Mouse (Mus musculus) hindbrain, embryonic 15.5 days (tissue): ENCODE results near the gene Stx1a. TPM values are rescaled to one million over a fixed set of nuclear protein-coding genes. Genes with fewer than 3 reads are reported as not detected.

Experiments
- ATAC-seq: fragments of 200-750 bp; cut with Nextera tagmentation; 2 replicates; pipeline ENCODE4 v1.8.0; 2017; ENCODE audit warnings: low read depth, moderate number of reproducible peaks, moderate TSS enrichment; ENCODE audit not compliant: low FRiP score
- H3K27ac ChIP-seq: fragments of 300-500 bp; sonication (generic); replicated peaks from 2 replicates; pipeline ENCODE4 v1.5.1; 2015; ENCODE audit warnings: mild to moderate bottlenecking, inconsistent platforms
- H3K27me3 ChIP-seq: fragments of 300-500 bp; sonication (generic); 2 replicates; pipeline ENCODE4 v1.6.1; 2015; ENCODE audit warnings: control low read depth, inconsistent platforms
- H3K36me3 ChIP-seq: fragments of 300-500 bp; sonication (generic); 2 replicates; pipeline ENCODE4 v1.6.1; 2015; ENCODE audit warnings: control low read depth, inconsistent platforms
- H3K4me1 ChIP-seq: fragments of 300-500 bp; sonication (generic); replicated peaks from 2 replicates; pipeline ENCODE4 v1.6.1; 2015; ENCODE audit warnings: control low read depth, inconsistent platforms
- H3K4me2 ChIP-seq: fragments of 300-500 bp; sonication (generic); 2 replicates; pipeline ENCODE4 v1.6.1; 2015; ENCODE audit warnings: moderate library complexity, mild to moderate bottlenecking, inconsistent platforms
- H3K4me3 ChIP-seq: fragments of 300-500 bp; sonication (generic); 2 replicates; pipeline ENCODE4 v1.5.1; 2015; ENCODE audit warnings: mild to moderate bottlenecking, inconsistent platforms
- H3K9ac ChIP-seq: fragments of 300-500 bp; sonication (generic); 2 replicates; pipeline ENCODE4 v1.6.1; 2015; ENCODE audit warnings: inconsistent platforms
- H3K9me3 ChIP-seq: fragments of 300-500 bp; sonication (generic); 2 replicates; pipeline ENCODE4 v1.6.1; 2016; ENCODE audit warnings: control low read depth, inconsistent platforms
- WGBS: fragments of 180-500 bp; shearing (Covaris S2); methylation state at CpG from one replicate; pipeline ENCODE4 v1.1.7; 2015; 5-methylcytosine and 5-hydroxymethylcytosine counted together
- polyA plus RNA-seq: library from polyadenylated mRNA; unstranded; fragments of >200 nt; fragmentation: Nextera tagmentation; extraction: Ambion mirVana; gene quantifications from 2 replicates; pipeline ENCODE4 v1.2.1, GENCODE M21; 2015

Stx1a gene
- polyA plus RNA-seq, 1 experiment from 2014 or later: 145 TPM

DNA sequence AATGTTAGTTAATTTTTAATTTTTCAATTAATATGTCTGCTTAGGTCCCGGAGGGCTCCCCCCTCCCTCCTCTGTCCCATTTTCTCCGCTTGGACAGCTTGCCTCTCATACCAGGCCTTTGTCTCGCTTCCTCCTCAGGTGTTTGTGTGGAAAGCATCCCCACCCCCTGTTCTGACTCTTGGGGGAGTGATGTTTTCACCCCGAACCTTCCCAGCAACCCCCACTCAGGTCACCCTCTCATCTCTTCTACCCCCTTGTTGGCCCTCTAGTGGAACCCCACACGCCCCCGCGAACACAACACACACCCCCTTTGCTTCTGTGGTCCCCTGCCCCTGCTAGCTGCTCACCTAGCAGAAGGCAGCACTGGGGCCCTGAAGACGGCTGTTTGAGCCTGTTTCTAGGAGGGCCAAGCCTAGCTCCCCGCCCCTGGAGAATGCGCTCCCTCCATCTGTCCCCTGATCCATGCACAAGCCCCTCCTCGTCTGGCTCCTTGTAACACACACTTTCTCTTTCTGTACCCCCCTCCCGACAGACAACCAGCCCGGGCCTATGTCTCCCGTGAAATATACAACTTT, 53.7 kb downstream of the Stx1a start:
- 10% methylated on average over 14 of the region's 14 CpGs for WGBS
- ATAC-seq: peak; percentile 56
- peak overlapping the region; percentile 93 for H3K27ac ChIP-seq

DNA sequence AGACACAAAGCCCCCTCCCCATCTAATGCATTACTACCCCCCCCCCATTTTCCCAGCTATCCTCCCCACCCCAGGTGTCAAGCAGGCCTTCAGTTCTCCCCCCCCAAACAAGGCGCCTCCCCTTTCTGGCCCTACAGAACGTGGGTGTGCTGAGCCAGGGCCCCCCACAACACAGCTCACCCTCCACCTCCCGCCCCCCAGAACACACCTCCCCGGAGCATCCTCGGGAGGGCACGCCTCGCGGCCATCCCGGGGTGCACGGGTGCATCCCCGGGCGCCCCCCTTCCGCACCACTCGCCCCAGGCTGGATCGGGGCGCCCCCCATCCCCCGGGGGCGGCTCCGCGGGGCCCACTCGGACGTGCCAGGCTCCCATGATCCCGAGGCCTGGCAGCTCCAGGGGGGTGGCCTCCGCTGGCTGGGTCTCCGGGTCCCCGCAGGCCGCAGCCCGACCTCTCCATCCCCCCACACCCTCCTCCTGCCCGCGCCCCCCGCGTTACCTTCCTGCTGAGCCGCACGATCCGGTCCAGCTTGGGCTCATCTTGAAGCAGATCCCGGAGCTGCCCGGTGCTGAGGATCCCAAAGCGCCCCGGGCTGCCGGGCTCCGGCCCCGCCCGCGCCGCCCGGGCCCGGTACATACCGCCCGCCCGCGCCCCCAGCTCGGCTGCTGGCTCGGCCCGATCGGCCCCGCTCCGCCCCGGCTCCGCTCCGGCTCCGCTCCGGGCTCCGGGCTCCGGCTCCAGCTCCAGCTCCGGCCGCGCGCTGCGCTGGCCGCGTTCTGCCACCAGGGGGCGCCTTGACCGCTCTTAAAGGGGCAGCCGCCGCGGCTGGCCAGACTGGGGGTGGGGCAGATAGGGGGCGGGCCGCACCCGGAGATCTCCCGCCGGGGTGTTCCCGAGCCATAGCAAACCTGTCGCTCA, 54.5 kb downstream of the Stx1a start, which contains the start of gene Vps37d:
TSS of gene Vps37d (minus strand) at position 703 of the 918 bp plus-strand sequence.
- ATAC-seq: peak; percentile 84
- H3K27ac ChIP-seq: peak within 1 kb of the TSS; percentile 93
- WGBS: 1% methylated on average over 60 of the region's 83 CpGs
- H3K4me1 ChIP-seq: peaks cover 21% of the 10 kb centered on the region
- H3K9ac ChIP-seq: peak within 1 kb of the TSS; percentile 100
- H3K9me3 ChIP-seq: no peaks in the 10 kb centered on the region
- peak within 1 kb of the TSS; percentile 81 for H3K4me2 ChIP-seq
- H3K4me3 ChIP-seq: peak within 1 kb of the TSS; percentile 98
- H3K27me3 ChIP-seq: no peaks in the 10 kb centered on the region
- H3K36me3 ChIP-seq: peaks cover 6% of the 10 kb centered on the region; the same call in 1 of the 2 replicates

More for the DNA sequence above, 53.7 kb downstream of the Stx1a start:
- Histone ChIP-seq H3K4me3 (peak overlapping the region; percentile 98), H3K9me3 (no peaks in the 10 kb centered on the region), H3K27me3 (no peaks in the 10 kb centered on the region), H3K36me3 (peaks cover 13% of the 10 kb centered on the region; the same call in 1 of the 2 replicates), H3K9ac (peak overlapping the region; percentile 100), H3K4me1 (peaks cover 21% of the 10 kb centered on the region), H3K4me2 (peak overlapping the region; percentile 81)

DNA sequence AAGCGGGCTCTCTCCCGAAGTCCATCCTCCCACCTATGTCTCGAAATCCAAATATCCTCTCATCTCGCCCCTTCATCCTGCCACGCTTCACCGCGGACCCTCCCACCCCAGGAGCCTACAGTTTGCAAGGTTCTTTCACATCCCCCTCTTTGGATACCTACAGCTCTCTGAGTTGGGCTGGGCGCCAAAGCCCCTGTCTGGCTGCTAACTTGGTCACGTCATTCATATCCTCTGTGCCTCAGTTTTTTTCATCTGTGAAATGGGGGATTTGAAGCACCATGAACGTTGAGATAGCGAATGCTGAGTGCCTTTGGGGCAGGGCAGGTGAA, 55.2 kb downstream of the Stx1a start:
- H3K27me3 ChIP-seq: no peaks in the 10 kb centered on the region
- peak overlapping the region; percentile 93 for H3K27ac ChIP-seq
- peak overlapping the region; percentile 100 for H3K9ac ChIP-seq
- no peaks in the 10 kb centered on the region for H3K9me3 ChIP-seq
- H3K4me1 ChIP-seq: peaks cover 15% of the 10 kb centered on the region
- peak overlapping the region; percentile 98 for H3K4me3 ChIP-seq
- ATAC-seq: peak; percentile 54
- WGBS: 3% methylated on average over 11 of the region's 11 CpGs
- H3K36me3 ChIP-seq: peaks cover 4% of the 10 kb centered on the region; the same call in 1 of the 2 replicates
- H3K4me2 ChIP-seq: peak overlapping the region; percentile 81

DNA sequence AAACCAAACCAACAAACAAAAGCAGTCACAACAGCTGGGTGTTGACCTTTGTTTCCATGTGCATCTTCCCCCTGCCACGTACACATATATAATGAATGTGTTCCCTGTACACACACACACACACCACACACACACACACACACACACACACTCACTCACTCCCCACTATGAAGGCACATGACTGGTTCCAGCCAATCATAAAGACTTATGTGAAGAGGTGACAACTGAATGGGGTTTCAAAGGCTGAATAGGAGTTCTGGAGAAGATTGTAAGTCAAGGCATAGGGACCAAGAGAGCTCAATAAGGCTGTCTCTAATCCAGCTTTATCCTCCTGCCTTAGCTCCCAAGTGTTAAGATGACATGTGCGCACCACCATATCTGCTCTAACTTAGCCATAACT, 56.3 kb downstream of the Stx1a start:
- no peak overlapping the region for H3K27ac ChIP-seq
- H3K9me3 ChIP-seq: no peaks in the 10 kb centered on the region
- peaks cover 15% of the 10 kb centered on the region for H3K4me1 ChIP-seq
- H3K4me3 ChIP-seq: no peak overlapping the region
- H3K36me3 ChIP-seq: peaks cover 4% of the 10 kb centered on the region; the same call in 1 of the 2 replicates
- H3K4me2 ChIP-seq: no peak overlapping the region
- no peak for ATAC-seq
- no peaks in the 10 kb centered on the region for H3K27me3 ChIP-seq
- WGBS: 93% methylated on average over 2 of the region's 2 CpGs
- H3K9ac ChIP-seq: no peak overlapping the region

DNA sequence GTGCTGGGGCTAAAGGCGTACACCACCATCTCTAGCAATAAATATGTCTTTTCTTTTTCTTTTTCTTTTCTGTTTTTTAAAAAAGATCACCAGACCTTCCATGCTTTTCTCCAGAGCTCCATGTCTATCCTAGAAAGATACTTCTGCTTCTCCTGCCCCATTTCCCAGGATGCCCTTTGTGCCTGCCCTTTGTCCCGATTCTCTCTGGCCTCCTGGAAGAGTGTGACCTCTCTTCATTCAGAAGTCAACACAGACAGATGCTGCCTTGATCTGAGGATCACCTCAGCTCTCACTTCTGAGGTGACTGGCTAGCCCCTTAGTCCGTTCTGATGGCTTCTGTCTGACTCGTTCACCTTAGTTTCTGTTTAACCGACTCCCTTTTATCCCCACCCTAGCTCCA, 57.3 kb downstream of the Stx1a start:
- H3K27ac ChIP-seq: no peak overlapping the region
- 88% methylated on average over 5 of the region's 5 CpGs for WGBS
- no peak overlapping the region for H3K4me2 ChIP-seq
- peaks cover 15% of the 10 kb centered on the region for H3K4me1 ChIP-seq
- H3K4me3 ChIP-seq: no peak overlapping the region
- H3K27me3 ChIP-seq: no peaks in the 10 kb centered on the region
- no peaks in the 10 kb centered on the region for H3K9me3 ChIP-seq
- no peak overlapping the region for H3K9ac ChIP-seq
- no peak for ATAC-seq
- 0 out of 2 replicates have a peak, but pooled peaks cover under 1% of the 10 kb centered on the region for H3K36me3 ChIP-seq

DNA sequence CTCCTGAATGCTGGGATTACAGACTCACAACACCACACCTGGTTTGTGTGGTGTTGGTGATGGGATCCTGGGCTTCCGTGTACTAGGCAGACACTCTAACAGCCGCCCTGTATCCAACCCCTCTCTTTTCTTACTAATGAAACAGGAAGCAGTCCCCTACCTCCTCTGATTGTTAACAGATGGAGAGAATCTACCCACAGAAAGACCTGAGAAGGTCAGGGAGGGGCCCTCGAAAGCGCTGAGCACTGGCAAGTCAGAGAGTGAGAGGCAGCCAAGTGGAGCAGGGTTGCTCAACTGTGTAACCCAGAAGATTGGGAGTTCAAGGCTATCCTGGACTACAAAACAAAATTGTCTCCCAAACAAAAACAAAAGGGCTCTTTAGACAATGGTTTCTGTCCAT, 63.6 kb downstream of the Stx1a start:
- no peaks in the 10 kb centered on the region for H3K4me1 ChIP-seq
- no peak overlapping the region for H3K9ac ChIP-seq
- 70% methylated on average over 4 of the region's 4 CpGs for WGBS
- no peaks in the 10 kb centered on the region for H3K9me3 ChIP-seq
- no peak for ATAC-seq
- H3K36me3 ChIP-seq: no peaks in the 10 kb centered on the region
- no peak overlapping the region for H3K4me3 ChIP-seq
- H3K27me3 ChIP-seq: peaks cover 35% of the 10 kb centered on the region
- no peak overlapping the region for H3K27ac ChIP-seq
- H3K4me2 ChIP-seq: no peak overlapping the region

DNA sequence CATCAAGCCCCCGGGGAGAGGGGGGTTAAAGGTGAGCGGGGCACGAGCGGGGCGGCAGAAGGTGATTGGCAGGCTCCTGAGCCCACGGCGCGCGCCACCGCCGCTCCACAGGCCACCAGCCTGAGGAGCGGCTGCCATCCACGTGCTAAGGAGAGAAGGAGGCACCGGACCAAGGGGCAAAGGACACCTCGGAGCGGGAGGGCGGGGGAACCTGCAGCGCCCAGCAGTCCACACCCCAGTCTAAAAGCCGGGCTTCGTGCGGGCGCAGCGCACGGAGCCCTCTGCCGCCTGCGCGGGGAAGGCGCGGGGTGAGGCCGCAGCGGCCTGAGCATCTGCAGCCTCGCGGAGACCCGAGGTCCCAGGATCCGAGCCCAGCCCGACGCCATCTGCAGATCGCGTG, 66.4 kb downstream of the Stx1a start, which contains the start of gene Mlxipl:
TSS of gene Mlxipl (plus strand) at position 238 of the 400 bp plus-strand sequence.
- Histone ChIP-seq H3K36me3 (no peaks in the 10 kb centered on the region), H3K9me3 (no peaks in the 10 kb centered on the region), H3K4me2 (0 out of 2 replicates have a peak within 1 kb of the TSS, but pooled peaks have one; percentile 6), H3K4me1 (no peaks in the 10 kb centered on the region), H3K27me3 (peaks cover 42% of the 10 kb centered on the region), H3K4me3 (no peak within 1 kb of the TSS), H3K27ac (no peak within 1 kb of the TSS), H3K9ac (no peak within 1 kb of the TSS)
- no peak for ATAC-seq
- 2% methylated on average over 35 of the region's 39 CpGs for WGBS

Other genes with a start within 250 kb of the Stx1a start
- not detected in 2 replicates for gene Tmem270, start 116.7 kb upstream of the Stx1a start, polyA plus RNA-seq
- 0.23 TPM in 1 of 2 replicates, not detected in the other for gene Cldn13, start 108.0 kb upstream of the Stx1a start, polyA plus RNA-seq
- 6.5 and 6.8 TPM in 2 replicates for gene Mettl27, start 91.1 kb upstream of the Stx1a start, polyA plus RNA-seq
- gene Cldn4, start 76.5 kb upstream of the Stx1a start, polyA plus RNA-seq: 0.10 TPM in 1 of 2 replicates, not detected in the other
- 2.2 and 2.8 TPM in 2 replicates for gene Cldn3, start 37.3 kb upstream of the Stx1a start, polyA plus RNA-seq
- gene Abhd11, start 14.3 kb upstream of the Stx1a start, polyA plus RNA-seq: 68.1 and 68.3 TPM in 2 replicates
- gene Dnajc30, start 40.7 kb downstream of the Stx1a start, polyA plus RNA-seq: 41.1 and 42.9 TPM in 2 replicates
- gene Bud23, start 41.5 kb downstream of the Stx1a start, polyA plus RNA-seq: 76.3 and 80.3 TPM in 2 replicates
- 37.3 and 43.0 TPM in 2 replicates for gene Vps37d, start 54.8 kb downstream of the Stx1a start, polyA plus RNA-seq
- 0.97 and 1.6 TPM in 2 replicates for gene Mlxipl, start 66.4 kb downstream of the Stx1a start, polyA plus RNA-seq
- gene Tbl2, start 126.2 kb downstream of the Stx1a start, polyA plus RNA-seq: 13.9 and 16.0 TPM in 2 replicates
- gene Bcl7b, start 144.8 kb downstream of the Stx1a start, polyA plus RNA-seq: 38.4 and 41.4 TPM in 2 replicates
- 26.6 and 28.9 TPM in 2 replicates for gene Baz1b, start 163.8 kb downstream of the Stx1a start, polyA plus RNA-seq
- 18.5 and 20.9 TPM in 2 replicates for gene Fzd9, start 227.7 kb downstream of the Stx1a start, polyA plus RNA-seq